In genomic region chr6:88995077-88995476, GRCm38 (mm10) we compare ENCODE assay signal across 29 mouse cellular contexts.
"Had no signal": no experiment of that assay in that cellular context is flagged by ENCODE, and none has a peak within 500 bp of the region (broad histone marks: within the 10 kb centered on the region; RNA-seq: fewer than 3 reads in every experiment).

No protein-coding gene starts in this region.

- H3K4me3 ChIP-seq: limb, embryonic 10.5 days; limb, embryonic 12.5 days; limb, embryonic 13.5 days; limb, embryonic 15.5 days; liver, embryonic 12.5 days; liver, embryonic 13.5 days; liver, embryonic 15.5 days; lung, embryonic 15.5 days; megakaryocyte, embryonic 14.5 days; midbrain, embryonic 10.5 days; midbrain, embryonic 12.5 days; midbrain, embryonic 13.5 days; midbrain, embryonic 15.5 days; myocyte had no signal

- H3K36me3 ChIP-seq: limb, embryonic 10.5 days; limb, embryonic 12.5 days; limb, embryonic 13.5 days; limb, embryonic 15.5 days; liver, embryonic 12.5 days; liver, embryonic 13.5 days; liver, embryonic 15.5 days; lung, embryonic 15.5 days; midbrain, embryonic 10.5 days; midbrain, embryonic 12.5 days; midbrain, embryonic 13.5 days; midbrain, embryonic 15.5 days had no signal

- H3K27me3 ChIP-seq: limb, embryonic 15.5 days; liver, embryonic 13.5 days; lung, embryonic 15.5 days; midbrain, embryonic 15.5 days had no signal

- ATAC-seq: liver, embryonic 12.5 days; liver, postnatal 0 days; lung, postnatal 0 days; midbrain, embryonic 13.5 days; midbrain, embryonic 15.5 days; midbrain, embryonic 16.5 days had no signal

- H3K27ac ChIP-seq: limb, embryonic 10.5 days; limb, embryonic 12.5 days; limb, embryonic 13.5 days; limb, embryonic 15.5 days; liver, embryonic 12.5 days; liver, embryonic 13.5 days; liver, embryonic 14.5 days; liver, embryonic 15.5 days; lung, embryonic 15.5 days; macrophage; midbrain, embryonic 10.5 days; midbrain, embryonic 12.5 days; midbrain, embryonic 13.5 days; midbrain, embryonic 15.5 days had no signal

- DNase-seq: left cerebral cortex, postnatal 4 days; liver; liver, embryonic 13.5 days; liver, postnatal 0 days; lung, adult 18-20 months; lung, adult 2 months; lung, embryonic 14.5 days; lung, postnatal 10 days; lung, postnatal 14 days; lung, postnatal 36 days; lung, postnatal 4 days; midbrain, embryonic 14.5 days had no signal

- H3K4me1 ChIP-seq: limb, embryonic 10.5 days; limb, embryonic 12.5 days; limb, embryonic 13.5 days; limb, embryonic 15.5 days; megakaryocyte, embryonic 14.5 days; midbrain, embryonic 13.5 days; midbrain, embryonic 15.5 days had no signal
